Mouse (Mus musculus) CH12.LX (cell line): ENCODE data around the gene Grap. TPM values are rescaled to one million over a fixed set of nuclear protein-coding genes. Genes with fewer than 3 reads are reported as not detected.

Experiments
- DNase-seq: peaks from one replicate; pipeline ENCODE4 v3.0.0-alpha.2; 2013; ENCODE audit errors: extremely low read depth
- H3K27ac ChIP-seq: 2 replicates; pipeline ENCODE4 v1.5.1; 2012; ENCODE audit warnings: low read depth, mild to moderate bottlenecking, control low read depth, moderate library complexity; ENCODE audit not compliant: insufficient read depth
- H3K27me3 ChIP-seq: replicated peaks from 2 replicates; pipeline ENCODE3; 2012; ENCODE audit warnings: inconsistent platforms
- H3K36me3 ChIP-seq, 2 experiments: replicated peaks in 1 of 2; 2 replicates each; pipeline versions ENCODE3 to v1.6.1; 2012; ENCODE audit warnings: inconsistent platforms in 1 of 2, low read length in 1 of 2, mild to moderate bottlenecking in 1 of 2, mixed read lengths in 1 of 2, moderate library complexity in 1 of 2; ENCODE audit not compliant: control insufficient read depth in 1 of 2, insufficient read depth in 1 of 2
- H3K4me1 ChIP-seq, 2 experiments: 2 replicates each; pipeline ENCODE4 v1.6.1; 2012; ENCODE audit warnings: inconsistent platforms in 1 of 2, moderate library complexity in 1 of 2; ENCODE audit not compliant: insufficient read depth in 2 of 2, control insufficient read depth in 1 of 2
- H3K4me2 ChIP-seq: 2 replicates; pipeline ENCODE4 v1.6.1; 2012; ENCODE audit warnings: low read depth, mild to moderate bottlenecking, control low read depth; ENCODE audit not compliant: poor library complexity, insufficient read depth, severe bottlenecking
- H3K4me3 ChIP-seq, 3 experiments: fragments of 150-350 bp in 1 of 3; sonication (generic) in 1 of 3; replicated peaks in 1 of 3; 2 replicates each; pipeline versions ENCODE3 to v1.5.1; 2011 to 2012; ENCODE audit warnings: low read depth in 2 of 3, low read length in 2 of 3, mild to moderate bottlenecking in 2 of 3, moderate library complexity in 2 of 3, control low read depth in 1 of 3, improper control_type of control experiment in 1 of 3, inconsistent platforms in 1 of 3, mixed read lengths in 1 of 3; ENCODE audit not compliant: poor library complexity in 1 of 3
- H3K79me2 ChIP-seq: replicated peaks from 2 replicates; pipeline ENCODE4 v1.6.1; 2012; ENCODE audit warnings: mild to moderate bottlenecking, moderate library complexity; ENCODE audit not compliant: control insufficient read depth, poor library complexity, insufficient read depth, severe bottlenecking; ENCODE audit errors: extremely low read depth
- H3K9ac ChIP-seq: 2 replicates; pipeline ENCODE4 v1.6.1; 2012; ENCODE audit warnings: low read depth, mild to moderate bottlenecking, control low read depth, moderate library complexity; ENCODE audit not compliant: insufficient read depth
- H3K9me3 ChIP-seq: replicated peaks from 2 replicates; pipeline ENCODE3; 2012; ENCODE audit warnings: low read length, inconsistent platforms, mixed read lengths
- BHLHE40 ChIP-seq: IDR thresholded peaks from 2 replicates; pipeline ENCODE4 v1.6.1; 2011; ENCODE audit warnings: mild to moderate bottlenecking, low read depth, low read length, improper control_type of control experiment
- CHD1 ChIP-seq: IDR thresholded peaks from 2 replicates; pipeline ENCODE4 v1.6.1; 2012; ENCODE audit warnings: low read depth, low read length, improper control_type of control experiment, inconsistent platforms
- CHD2 ChIP-seq: IDR thresholded peaks from 2 replicates; pipeline ENCODE4 v1.6.1; 2011; ENCODE audit warnings: low read length, improper control_type of control experiment
- CTCF ChIP-seq, 2 experiments: IDR thresholded peaks in 1 of 2; conservative IDR thresholded peaks in 1 of 2; 2 replicates each; pipeline ENCODE4 v1.5.1; 2011 to 2012; ENCODE audit warnings: low read depth in 2 of 2, low read length in 2 of 2, improper control_type of control experiment in 1 of 2, inconsistent platforms in 1 of 2, mild to moderate bottlenecking in 1 of 2, moderate library complexity in 1 of 2
- E2F4 ChIP-seq: IDR thresholded peaks from 2 replicates; pipeline ENCODE4 v1.6.1; 2011; ENCODE audit warnings: low read depth, low read length, improper control_type of control experiment; ENCODE audit not compliant: insufficient replicate concordance
- ELF1 ChIP-seq: IDR thresholded peaks from 2 replicates; pipeline ENCODE4 v1.6.1; 2014; ENCODE audit warnings: low read depth, mild to moderate bottlenecking, inconsistent platforms, low read length, improper control_type of control experiment
- EP300 ChIP-seq: IDR thresholded peaks from 2 replicates; pipeline ENCODE4 v1.6.1; 2011; ENCODE audit warnings: low read length, improper control_type of control experiment
- ETS1 ChIP-seq: conservative IDR thresholded peaks from 2 replicates; pipeline ENCODE4 v1.6.1; 2012; ENCODE audit warnings: low read depth, mild to moderate bottlenecking, inconsistent platforms, low read length, improper control_type of control experiment, moderate library complexity
- GABPA ChIP-seq: IDR thresholded peaks from 2 replicates; pipeline ENCODE4 v1.6.1; 2012; ENCODE audit warnings: low read depth, low read length, improper control_type of control experiment, inconsistent platforms; ENCODE audit not compliant: insufficient replicate concordance
- HCFC1 ChIP-seq: IDR thresholded peaks from 2 replicates; pipeline ENCODE4 v1.6.1; 2012; ENCODE audit warnings: low read depth, mild to moderate bottlenecking, inconsistent platforms, low read length, improper control_type of control experiment
- IRF4 ChIP-seq: IDR thresholded peaks from 2 replicates; pipeline ENCODE4 v1.6.1; 2014; ENCODE audit warnings: low read depth, mild to moderate bottlenecking, inconsistent platforms, low read length, improper control_type of control experiment
- JUN ChIP-seq: IDR thresholded peaks from 2 replicates; pipeline ENCODE4 v1.6.1; 2011; ENCODE audit warnings: low read depth, mild to moderate bottlenecking, low read length, improper control_type of control experiment, moderate library complexity; ENCODE audit not compliant: insufficient read depth
- JUND ChIP-seq: conservative IDR thresholded peaks from 2 replicates; pipeline ENCODE4 v1.6.1; 2011; ENCODE audit warnings: low read depth, low read length, improper control_type of control experiment
- KAT2A ChIP-seq: IDR thresholded peaks from 2 replicates; pipeline ENCODE4 v1.6.1; 2012; ENCODE audit warnings: low read length, improper control_type of control experiment, inconsistent platforms; ENCODE audit not compliant: insufficient replicate concordance
- MAFK ChIP-seq: IDR thresholded peaks from 2 replicates; pipeline ENCODE4 v1.6.1; 2011; ENCODE audit warnings: low read length, improper control_type of control experiment; ENCODE audit not compliant: insufficient replicate concordance
- MAX ChIP-seq: IDR thresholded peaks from 2 replicates; pipeline ENCODE4 v1.6.1; 2011; ENCODE audit warnings: low read length, improper control_type of control experiment
- MAZ ChIP-seq: IDR thresholded peaks from 2 replicates; pipeline ENCODE4 v1.6.1; 2012; ENCODE audit warnings: low read depth, mild to moderate bottlenecking, inconsistent platforms, low read length, improper control_type of control experiment, moderate library complexity
- MEF2A ChIP-seq: IDR thresholded peaks from 2 replicates; pipeline ENCODE4 v1.6.1; 2014; ENCODE audit warnings: low read depth, mild to moderate bottlenecking, inconsistent platforms, low read length, improper control_type of control experiment, borderline replicate concordance
- MXI1 ChIP-seq: IDR thresholded peaks from 2 replicates; pipeline ENCODE4 v1.6.1; 2011; ENCODE audit warnings: mild to moderate bottlenecking, low read depth, low read length, improper control_type of control experiment
- MYC ChIP-seq: IDR thresholded peaks from 2 replicates; pipeline ENCODE4 v1.6.1; 2011; ENCODE audit warnings: low read depth, mild to moderate bottlenecking, improper control_type of control experiment, low read length
- NELFE ChIP-seq: IDR thresholded peaks from 2 replicates; pipeline ENCODE4 v1.6.1; 2011; ENCODE audit warnings: low read depth, low read length, improper control_type of control experiment
- NRF1 ChIP-seq: IDR thresholded peaks from 2 replicates; pipeline ENCODE4 v1.6.1; 2014; ENCODE audit warnings: low read depth, mild to moderate bottlenecking, inconsistent platforms, low read length, improper control_type of control experiment, moderate library complexity
- PAX5 ChIP-seq: IDR thresholded peaks from 2 replicates; pipeline ENCODE4 v1.6.1; 2012; ENCODE audit warnings: low read length, inconsistent platforms, mixed read lengths
- POLR2A ChIP-seq: IDR thresholded peaks from 2 replicates; pipeline ENCODE4 v1.6.1; 2011; ENCODE audit warnings: low read depth, mild to moderate bottlenecking, improper control_type of control experiment, low read length
- POLR2AphosphoS2 ChIP-seq: IDR thresholded peaks from 2 replicates; pipeline ENCODE4 v1.6.1; 2011; ENCODE audit warnings: low read depth, low read length, improper control_type of control experiment
- RAD21 ChIP-seq: IDR thresholded peaks from 2 replicates; pipeline ENCODE4 v1.6.1; 2011; ENCODE audit warnings: low read depth, mild to moderate bottlenecking, low read length, improper control_type of control experiment, moderate library complexity
- RCOR1 ChIP-seq: conservative IDR thresholded peaks from 2 replicates; pipeline ENCODE4 v1.6.1; 2012; ENCODE audit warnings: low read depth, mild to moderate bottlenecking, inconsistent platforms, low read length, improper control_type of control experiment
- SIN3A ChIP-seq: IDR thresholded peaks from 2 replicates; pipeline ENCODE4 v1.6.1; 2012; ENCODE audit warnings: low read length, improper control_type of control experiment, inconsistent platforms
- SMC3 ChIP-seq: IDR thresholded peaks from 2 replicates; pipeline ENCODE4 v1.6.1; 2011; ENCODE audit warnings: low read depth, low read length, improper control_type of control experiment
- TBP ChIP-seq: conservative IDR thresholded peaks from 2 replicates; pipeline ENCODE4 v1.6.1; 2011; ENCODE audit warnings: low read depth, low read length, improper control_type of control experiment
- TCF12 ChIP-seq: IDR thresholded peaks from 2 replicates; pipeline ENCODE4 v1.6.1; 2014; ENCODE audit warnings: low read depth, mild to moderate bottlenecking, inconsistent platforms, low read length, improper control_type of control experiment
- UBTF ChIP-seq: IDR thresholded peaks from 2 replicates; pipeline ENCODE4 v1.6.1; 2012; ENCODE audit warnings: low read depth, mild to moderate bottlenecking, inconsistent platforms, low read length, improper control_type of control experiment, moderate library complexity
- USF1 ChIP-seq: IDR thresholded peaks from 2 replicates; pipeline ENCODE4 v1.6.1; 2014; ENCODE audit warnings: low read depth, mild to moderate bottlenecking, inconsistent platforms, low read length, improper control_type of control experiment
- USF2 ChIP-seq: conservative IDR thresholded peaks from 2 replicates; pipeline ENCODE4 v1.6.1; 2011; ENCODE audit warnings: low read depth, low read length, improper control_type of control experiment
- ZC3H11A ChIP-seq: IDR thresholded peaks from 2 replicates; pipeline ENCODE4 v1.6.1; 2012; ENCODE audit warnings: low read depth, mild to moderate bottlenecking, inconsistent platforms, low read length, improper control_type of control experiment
- ZKSCAN1 ChIP-seq: IDR thresholded peaks from 2 replicates; pipeline ENCODE4 v1.6.1; 2012; ENCODE audit warnings: low read depth, inconsistent platforms, low read length, improper control_type of control experiment, borderline replicate concordance
- ZMIZ1 ChIP-seq: IDR thresholded peaks from 2 replicates; pipeline ENCODE4 v1.6.1; 2012; ENCODE audit warnings: low read depth, mild to moderate bottlenecking, inconsistent platforms, low read length, improper control_type of control experiment
- ZNF384 ChIP-seq: IDR thresholded peaks from 2 replicates; pipeline ENCODE4 v1.6.1; 2012; ENCODE audit warnings: low read depth, low read length, improper control_type of control experiment, inconsistent platforms
- dilution Hi-C: fragments of 300-500 bp; cut with MboI; formaldehyde crosslinking; loops from 2 replicates; pipeline ENCODE4 v1.14.3; 2020; ENCODE audit warnings: low sequenced_read_pairs; ENCODE audit not compliant: extremely low pct_unique_long_range_greater_than_20kb, extremely low pct_ligation_motif_present
- in situ Hi-C: fragments of 300-500 bp; cut with MboI; formaldehyde crosslinking; loops from 3 replicates; pipeline ENCODE4 v1.14.3; 2019; ENCODE audit warnings: low sequenced_read_pairs, low pct_ligation_motif_present, low pct_unique_long_range_greater_than_20kb, mixed read lengths
- polyA plus RNA-seq: library from polyadenylated mRNA; unstranded; fragments of >175 nt; gene quantifications from 2 replicates; pipeline ENCODE4 v1.2.1, GENCODE M21; 2012; ENCODE audit warnings: low read depth; ENCODE audit not compliant: insufficient read length
- total RNA-seq, 2 experiments: library from RNA; depleted of rRNA; stranded (reverse); fragments of 300-350 nt in 1 of 2; fragments of >200 nt in 1 of 2; gene quantifications; 2 replicates each; pipeline ENCODE4 v1.2.3; 2012 to 2014

Grap gene
- total and polyA plus RNA-seq, 3 experiments, result 274 to 412 (median 280) TPM

- Histone ChIP-seq H3K4me1 (peaks cover 17 to 46% of the 10 kb centered on the region in 2 experiments), H3K4me3 (peak overlapping the region; percentile 65 to 99 (median 81)), H3K27ac (peak overlapping the region; percentile 93), H3K27me3 (no peaks in the 10 kb centered on the region), H3K36me3 (peaks cover 46 to 59% of the 10 kb centered on the region in 2 experiments), H3K9me3 (no peaks in the 10 kb centered on the region), H3K4me2 (peak overlapping the region; percentile 85; the same call in 1 of the 2 replicates), H3K9ac (peak overlapping the region; percentile 100), H3K79me2 (peaks cover 78% of the 10 kb centered on the region)
- dilution Hi-C loops (no loop called here), in situ Hi-C loops (no loop called here)
- peak; percentile 24 for DNase-seq
- TF ChIP-seq MEF2A (no peak), USF2 (no peak), ZC3H11A (no peak), TCF12 (0 out of 2 replicates have a peak, but pooled peaks have one; percentile 39), MAZ (peak; percentile 56; the same call in 1 of the 2 replicates), ZMIZ1 (no peak), SIN3A (peak; percentile 56; the same call in 1 of the 2 replicates), TBP (no peak), GABPA (no peak), HCFC1 (0 out of 2 replicates have a peak, but pooled peaks have one; percentile 15), CHD2 (peak; percentile 35; the same call in 1 of the 2 replicates), POLR2A (no peak; the same call in 1 of the 2 replicates), ZKSCAN1 (no peak), USF1 (no peak), MAX (no peak), BHLHE40 (no peak), JUN (no peak), MAFK (no peak), RAD21 (no peak), ZNF384 (no peak), KAT2A (no peak), NELFE (peak; percentile 41; the same call in 1 of the 2 replicates), IRF4 (peak; percentile 21; the same call in 1 of the 2 replicates), JUND (no peak), NRF1 (0 out of 2 replicates have a peak, but pooled peaks have one; percentile 9), CHD1 (no peak; the same call in 1 of the 2 replicates), CTCF (conservative IDR thresholded peaks at IDR 0.05 in 1 of 2, IDR thresholded peaks at IDR 0.05 in 1 of 2; ENCODE audit: low read depth in 2 of 2, low read length in 2 of 2) (no peak), EP300 (0 out of 2 replicates have a peak, but pooled peaks have one; percentile 35), POLR2AphosphoS2 (no peak; the same call in 1 of the 2 replicates), SMC3 (peak; percentile 7; the same call in 1 of the 2 replicates), MYC (no peak), PAX5 (no peak), E2F4 (no peak), ETS1 (no peak), RCOR1 (no peak), UBTF (peak; percentile 1; the same call in 1 of the 2 replicates), ELF1 (no peak), MXI1 (peak; percentile 54; the same call in 1 of the 2 replicates)
These were observed 1.8 kb downstream of the Grap start for GRCm38 (mm10) chr11:61654786-61655311.
